Mouse (Mus musculus): ENCODE data around the gene Nalcn. TPM values are rescaled to one million over a fixed set of nuclear protein-coding genes. Genes with fewer than 3 reads are reported as not detected.

Gene Nalcn
- polyA plus RNA-seq, 1 experiment from 2014 or later = 14.9 TPM

Other genes starting within 250 kb of the Nalcn start
- gene Itgbl1, start 32.8 kb upstream of the Nalcn start, polyA plus RNA-seq (2014; fragmentation: Nextera tagmentation; extraction: Ambion mirVana) = 3.1 and 3.9 TPM in 2 replicates